Mouse (Mus musculus) cerebellum, adult 2 months (tissue): Measurements from ENCODE around the gene Mkks. TPM values are rescaled to one million over a fixed set of nuclear protein-coding genes. Genes with fewer than 3 reads are reported as not detected.

Experiments
- DNase-seq, 2 experiments: peaks; one replicate each; pipeline ENCODE4 v3.0.0; 2021
- H3K27ac ChIP-seq: fragments of 200-500 bp; 2 replicates; pipeline ENCODE4 v1.5.1; 2012; ENCODE audit warnings: low read length, control low read depth, inconsistent platforms; ENCODE audit not compliant: insufficient read depth
- H3K27me3 ChIP-seq: fragments of 200-500 bp; 2 replicates; pipeline ENCODE4 v1.6.1; 2012; ENCODE audit warnings: inconsistent platforms, mild to moderate bottlenecking, low read length, moderate library complexity; ENCODE audit not compliant: control insufficient read depth, insufficient read depth
- H3K4me1 ChIP-seq: fragments of 200-500 bp; 2 replicates; pipeline ENCODE4 v1.6.1; 2011; ENCODE audit warnings: low read length; ENCODE audit not compliant: control insufficient read depth, insufficient read depth
- H3K4me3 ChIP-seq: fragments of 200-500 bp; replicated peaks from 2 replicates; pipeline ENCODE3; 2011; ENCODE audit warnings: mild to moderate bottlenecking, low read depth, low read length, control low read depth; ENCODE audit not compliant: insufficient read depth
- CTCF ChIP-seq: fragments of 200-500 bp; IDR thresholded peaks from 2 replicates; pipeline ENCODE4 v1.5.1; 2011; ENCODE audit warnings: low read depth, mild to moderate bottlenecking, control low read depth, low read length, moderate library complexity, borderline replicate concordance; ENCODE audit not compliant: insufficient read depth
- POLR2A ChIP-seq: fragments of 200-500 bp; IDR thresholded peaks from 2 replicates; pipeline ENCODE4 v1.6.1; 2011; ENCODE audit warnings: low read length, control low read depth, borderline replicate concordance; ENCODE audit not compliant: insufficient read depth
- WGBS: fragments of 180-500 bp; shearing (Covaris S2); methylation state at CpG from one replicate; pipeline ENCODE4 v1.1.7; 2018; 5-methylcytosine and 5-hydroxymethylcytosine counted together
- polyA plus RNA-seq: library from polyadenylated mRNA; depleted of rRNA; stranded (reverse); fragments of >200 nt; gene quantifications from 2 replicates; pipeline ENCODE4 v1.2.3, GENCODE M21; 2012; rRNA removed

The Mkks gene
- polyA plus RNA-seq: 11.7 and 12.2 TPM in 2 replicates

GRCm38 (mm10) chr2:136891068-136891950 is at the start of gene Mkks, which contains the start of the genes Slx4ip and AL731706.1:
Gene Mkks (minus strand): TSS chr2:136891389.
Gene Slx4ip (plus strand): TSS chr2:136891218.
Gene AL731706.1 (minus strand): TSS chr2:136891389.
- peak; percentile 99 to 100 for DNase-seq
- TF ChIP-seq CTCF (no peak), POLR2A (peak; percentile 87)
- no peaks in the 10 kb centered on the region for H3K27me3 ChIP-seq
- H3K4me3 ChIP-seq: peak within 1 kb of the TSS; percentile 86
- peaks cover 2% of the 10 kb centered on the region; the same call in 1 of the 2 replicates for H3K4me1 ChIP-seq
- under 1% methylated on average over 49 of the region's 49 CpGs for WGBS
- peak within 1 kb of the TSS; percentile 89 for H3K27ac ChIP-seq

- Histone ChIP-seq H3K4me1 (no peaks in the 10 kb centered on the region), H3K27me3 (no peaks in the 10 kb centered on the region), H3K27ac (no peak overlapping the region), H3K4me3 (no peak overlapping the region)
- TF ChIP-seq CTCF: no peak
- no peak for TF ChIP-seq POLR2A
- no peak for DNase-seq
- 96% methylated on average over 1 of the region's 1 CpGs for WGBS
Observed at GRCm38 (mm10) chr2:136938249-136938648, 47.1 kb upstream of the Mkks start.

DNA sequence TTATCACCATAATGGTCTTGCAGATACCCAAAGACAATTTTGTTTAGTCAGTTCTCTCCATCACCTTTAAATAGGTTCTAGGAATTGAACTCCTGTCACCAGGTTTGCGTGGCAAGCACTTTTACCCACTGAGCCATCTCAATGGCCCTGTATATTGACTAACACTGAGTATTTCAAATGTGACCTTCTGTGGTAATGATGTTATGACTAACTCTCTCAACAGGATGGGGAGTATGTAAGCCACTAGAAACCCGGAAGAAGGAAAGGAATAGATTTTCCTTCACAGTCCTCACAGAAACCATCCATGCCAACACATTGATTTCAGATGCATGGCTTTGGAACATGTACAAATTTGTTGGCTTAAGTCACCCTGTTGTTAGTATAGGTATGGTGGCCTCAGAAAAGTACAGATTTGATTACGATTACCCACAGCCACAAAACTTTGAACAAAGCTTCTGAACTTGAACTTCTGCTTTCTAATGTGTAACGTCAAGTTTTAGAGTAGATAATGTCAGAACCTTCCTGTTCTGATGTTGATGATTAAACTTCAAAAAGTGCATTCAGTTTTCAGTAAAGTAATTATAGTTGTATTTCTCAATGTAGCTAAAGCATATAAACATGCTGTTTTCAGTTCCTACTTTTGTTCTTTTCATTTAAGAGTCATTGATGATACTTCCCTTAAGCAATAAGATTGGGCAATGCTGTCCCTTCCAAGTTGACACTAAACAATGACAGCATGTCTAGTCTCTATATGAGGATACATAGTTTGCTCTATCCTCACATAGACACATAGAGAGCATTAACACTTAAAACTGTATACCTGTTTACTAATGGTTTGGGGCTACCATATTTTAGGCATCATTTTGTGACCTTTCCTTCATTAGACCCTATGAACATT is 45.5 kb upstream of the Mkks start:
- WGBS: 95% methylated on average over 4 of the region's 4 CpGs
- no peak for TF ChIP-seq POLR2A
- no peak for TF ChIP-seq CTCF
- H3K4me1 ChIP-seq: no peaks in the 10 kb centered on the region
- DNase-seq: no peak
- H3K27me3 ChIP-seq: no peaks in the 10 kb centered on the region
- no peak overlapping the region for H3K4me3 ChIP-seq
- no peak overlapping the region for H3K27ac ChIP-seq

GRCm38 (mm10) chr2:136921003-136921408 is 29.8 kb upstream of the Mkks start:
- H3K4me1 ChIP-seq: 0 out of 2 replicates have a peak, but pooled peaks cover 3% of the 10 kb centered on the region
- WGBS: 14% methylated on average over 4 of the region's 4 CpGs
- H3K4me3 ChIP-seq: no peak overlapping the region
- DNase-seq: no peak
- H3K27ac ChIP-seq: no peak overlapping the region
- TF ChIP-seq POLR2A (no peak), CTCF (no peak)
- no peaks in the 10 kb centered on the region for H3K27me3 ChIP-seq

DNA sequence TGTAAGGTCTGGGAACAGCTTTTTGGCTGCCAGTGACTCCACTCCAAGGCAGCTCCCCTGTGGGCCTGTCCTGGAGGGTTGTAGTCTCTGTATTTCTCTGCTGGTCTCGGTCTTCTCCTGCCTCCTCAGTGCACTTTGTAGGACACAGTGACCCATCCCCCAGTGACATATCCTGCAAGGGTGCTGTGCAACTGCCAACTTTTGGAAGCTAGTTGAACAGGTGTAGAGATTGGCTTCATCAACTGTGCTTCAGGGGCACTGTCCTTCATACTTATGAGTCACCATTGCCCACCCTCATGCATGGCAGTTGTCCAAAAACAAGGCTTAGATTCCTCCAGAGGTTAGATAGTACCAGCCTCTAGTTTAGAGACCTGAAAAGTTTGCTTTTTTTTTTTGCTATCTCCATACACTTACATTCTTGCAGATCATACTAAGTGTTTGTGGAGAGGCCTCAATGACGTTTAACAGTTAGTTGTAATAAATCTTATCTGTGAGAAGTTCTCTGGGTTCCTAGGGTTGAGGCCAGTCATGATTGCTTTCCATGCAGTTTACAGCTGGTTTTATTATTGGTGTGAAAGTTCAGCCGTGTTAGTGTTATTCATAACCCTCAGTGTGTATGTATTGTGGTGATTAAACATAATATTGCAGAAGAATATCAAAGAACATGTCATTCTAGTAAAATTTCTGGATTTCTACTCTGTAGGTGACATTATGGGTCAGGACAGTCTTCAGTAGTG is 29.2 kb upstream of the Mkks start:
- H3K27ac ChIP-seq: no peak overlapping the region
- 69% methylated on average over 3 of the region's 3 CpGs for WGBS
- TF ChIP-seq CTCF: no peak
- H3K4me3 ChIP-seq: no peak overlapping the region
- no peak for DNase-seq
- H3K27me3 ChIP-seq: no peaks in the 10 kb centered on the region
- 0 out of 2 replicates have a peak, but pooled peaks cover 3% of the 10 kb centered on the region for H3K4me1 ChIP-seq

DNA sequence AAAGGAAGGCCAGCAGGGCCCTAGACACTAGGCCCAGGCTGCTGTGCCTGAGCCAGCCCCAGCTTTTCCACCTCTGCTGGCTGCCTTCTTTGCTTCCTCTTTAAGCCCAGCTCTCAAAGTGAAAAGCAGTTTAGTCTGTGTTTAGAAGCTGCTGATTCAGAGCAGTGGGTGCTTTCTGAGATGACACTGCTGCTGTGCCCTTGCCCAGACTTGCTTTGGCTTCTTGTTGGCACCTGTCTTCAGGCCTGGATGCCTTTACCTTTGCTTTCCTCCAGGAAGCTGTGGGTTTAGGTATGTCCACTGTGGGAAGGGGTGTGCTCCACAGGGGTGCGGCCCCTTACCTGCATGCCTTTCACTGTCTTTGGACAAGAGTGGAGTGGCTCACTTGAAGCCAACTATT is 28.2 kb upstream of the Mkks start:
- Histone ChIP-seq H3K4me1 (0 out of 2 replicates have a peak, but pooled peaks cover 3% of the 10 kb centered on the region), H3K27me3 (no peaks in the 10 kb centered on the region), H3K27ac (no peak overlapping the region), H3K4me3 (no peak overlapping the region)
- TF ChIP-seq POLR2A (no peak), CTCF (no peak)
- no peak for DNase-seq
- WGBS: 97% methylated on average over 1 of the region's 1 CpGs

GRCm38 (mm10) chr2:136914334-136914902 is 23.2 kb upstream of the Mkks start:
- Histone ChIP-seq H3K4me1 (no peaks in the 10 kb centered on the region), H3K4me3 (no peak overlapping the region), H3K27ac (no peak overlapping the region), H3K27me3 (no peaks in the 10 kb centered on the region)
- no peak for DNase-seq
- 28% methylated on average over 3 of the region's 3 CpGs for WGBS
- TF ChIP-seq POLR2A: no peak
- TF ChIP-seq CTCF: peak; percentile 42; the same call in 1 of the 2 replicates
